Mouse (Mus musculus) thymus, postnatal 0 days (tissue): ENCODE results near the gene Capns1. TPM values are rescaled to one million over a fixed set of nuclear protein-coding genes. Genes with fewer than 3 reads are reported as not detected.

ENCODE experiments used
- DNase-seq: peaks from one replicate; pipeline ENCODE4 v3.0.0-alpha.2; 2015; ENCODE audit warnings: low spot score
- polyA plus RNA-seq: library from polyadenylated mRNA; unstranded; fragments of >200 nt; fragmentation: Nextera tagmentation; extraction: Ambion mirVana; gene quantifications from 2 replicates; pipeline ENCODE4 v1.2.1, GENCODE M21; 2015

Capns1 gene
- polyA plus RNA-seq, 1 experiment from 2014 or later, result 76.2 TPM

DNA sequence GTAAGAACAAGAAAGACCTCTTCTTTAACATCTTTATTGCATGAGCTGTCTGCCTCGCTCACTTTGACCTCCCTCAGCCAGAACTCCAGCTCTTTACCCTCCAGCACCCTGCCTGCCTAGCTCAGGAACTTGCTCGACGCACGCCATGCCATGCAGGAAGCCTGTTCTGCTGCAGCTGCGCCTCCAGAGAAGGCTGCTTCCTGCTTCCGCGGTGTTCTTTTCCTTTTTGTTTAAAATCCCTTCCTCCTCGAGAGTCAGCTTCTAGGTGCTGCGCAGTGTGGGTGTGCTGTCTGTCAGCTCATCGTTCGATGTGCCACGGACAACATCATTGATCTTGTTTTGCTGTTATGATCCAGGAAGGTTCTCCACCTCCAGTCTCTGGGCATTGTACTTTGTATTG is 22.1 kb downstream of the Capns1 start:
- peak; percentile 47 for DNase-seq

DNA sequence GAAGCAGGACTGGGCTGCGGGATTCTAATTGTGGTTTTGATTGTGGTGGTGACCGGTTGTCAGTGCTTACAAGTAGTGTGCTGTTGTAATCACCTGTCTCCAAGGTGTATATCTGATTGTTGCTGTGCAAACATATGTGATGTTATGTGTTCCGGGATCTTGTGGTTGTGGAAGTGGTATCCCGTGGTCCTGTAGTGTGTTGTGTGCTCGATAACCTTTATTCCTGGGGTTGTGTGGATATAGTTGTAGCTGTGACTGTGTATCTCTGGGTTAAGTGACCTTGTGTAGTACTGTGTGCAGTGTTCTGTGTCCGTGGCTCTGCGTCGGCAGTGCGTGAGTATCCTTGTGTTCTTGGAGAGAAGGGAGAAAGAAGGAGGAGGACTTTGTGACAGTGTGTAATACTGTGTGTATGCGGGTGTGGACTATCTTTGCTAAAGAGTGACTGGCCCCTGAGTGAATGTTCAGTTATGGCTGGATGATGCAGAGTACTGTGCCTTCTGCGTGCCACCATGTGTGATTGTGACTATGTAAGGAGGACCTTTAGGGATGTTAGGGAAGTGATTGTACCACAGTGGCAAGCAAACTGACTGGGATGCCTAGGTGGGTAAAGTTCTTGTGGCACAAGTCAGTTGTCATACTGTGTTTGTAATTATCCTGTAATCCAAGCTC is 28.2 kb downstream of the Capns1 start:
- no peak for DNase-seq

DNA sequence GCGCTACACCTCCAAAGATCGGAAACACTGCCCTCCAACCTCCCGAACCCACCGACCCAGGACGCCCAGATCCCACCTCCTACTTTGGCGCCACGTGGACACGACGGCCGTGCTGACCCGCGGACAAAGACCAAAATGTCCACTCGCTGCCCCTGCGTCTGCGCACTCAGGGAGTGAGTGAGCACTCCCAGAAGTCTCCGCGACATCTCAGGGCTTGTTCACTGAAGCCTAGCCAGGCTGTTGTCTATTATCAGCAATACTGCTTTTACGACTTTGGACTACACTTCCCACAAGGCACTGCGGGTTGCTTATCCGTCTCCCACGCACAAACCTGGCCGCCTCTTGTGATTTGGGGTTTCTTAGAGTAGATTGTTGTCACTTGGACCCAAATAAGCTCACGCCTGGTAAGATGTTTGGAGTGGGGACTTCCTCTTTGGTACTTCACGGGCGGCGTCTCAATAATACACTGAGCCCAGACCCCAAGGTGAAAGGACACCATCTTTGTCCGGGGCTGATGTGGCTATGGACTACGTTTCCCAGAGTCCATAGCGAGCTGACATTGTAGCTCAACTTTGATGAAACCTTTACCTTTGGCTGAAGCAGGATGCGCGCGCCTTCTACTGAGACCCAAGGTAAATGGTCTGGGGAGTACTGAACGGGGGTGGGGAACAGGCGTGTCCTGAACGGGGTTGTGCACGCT is 28.9 kb downstream of the Capns1 start, which contains the start of gene Zfp146:
Zfp146 (minus strand) TSS at position 168 of the 700 bp plus-strand sequence.
- peak; percentile 91 for DNase-seq

- no peak for DNase-seq
Observed at GRCm38 (mm10) chr7:30168914-30169582, 29.6 kb downstream of the Capns1 start.

DNA sequence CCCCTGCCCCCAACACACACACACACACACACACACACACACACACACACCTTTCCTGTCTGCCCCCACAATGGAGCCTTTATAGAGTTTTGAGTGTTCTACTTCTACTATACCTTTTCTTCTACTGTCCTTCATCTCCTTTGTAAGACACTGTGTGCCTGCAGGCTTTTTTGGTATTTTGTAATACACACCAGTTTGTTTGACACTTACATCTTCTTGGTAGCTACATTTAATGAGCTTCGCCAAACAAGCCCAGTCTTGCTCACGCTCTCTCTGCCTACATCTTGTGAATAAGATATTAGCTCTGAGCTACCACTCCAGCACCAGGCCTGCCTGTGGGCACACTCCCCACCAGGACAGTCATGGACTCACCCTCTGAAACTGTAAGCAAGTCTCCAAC is 33.9 kb downstream of the Capns1 start:
- no peak for DNase-seq

DNA sequence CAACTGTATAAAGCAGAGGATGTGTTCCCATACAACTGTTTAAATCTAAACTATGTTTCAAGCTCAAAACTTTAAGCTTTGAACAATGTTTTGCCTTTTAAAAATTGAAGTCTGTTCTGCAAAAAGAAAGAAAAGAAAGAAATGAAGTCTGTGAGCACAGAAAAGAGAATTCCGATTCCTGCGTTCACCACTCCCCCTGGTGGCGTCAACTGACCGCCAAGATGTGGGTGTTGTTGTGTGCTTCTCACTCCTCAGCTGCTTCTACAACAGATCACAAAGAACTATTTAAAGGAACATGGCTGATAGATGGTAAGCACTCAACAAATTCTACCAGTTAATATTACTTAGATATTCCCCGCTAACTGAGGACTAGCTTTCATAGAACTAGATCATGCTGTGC is 35.5 kb downstream of the Capns1 start:
- DNase-seq, result no peak

DNA sequence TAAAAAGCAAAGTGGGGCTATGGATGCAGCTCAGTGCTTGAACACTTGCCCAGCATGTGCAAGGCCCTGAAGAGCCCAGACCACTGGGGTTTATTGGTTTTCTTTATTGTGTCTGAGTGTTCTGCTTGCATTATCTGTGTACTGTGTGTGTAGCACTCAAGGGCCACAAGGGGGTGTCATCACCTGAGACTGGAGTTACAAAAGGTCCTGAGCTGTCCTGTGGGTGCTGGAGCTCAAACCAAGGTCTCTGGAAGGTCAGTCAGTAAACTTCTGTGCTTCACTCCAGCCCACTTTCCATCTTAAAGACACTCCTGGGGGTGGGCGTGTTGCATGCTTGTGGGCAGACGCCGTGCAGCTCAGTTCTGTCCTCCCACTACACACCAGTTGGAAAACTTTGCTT is 43.1 kb downstream of the Capns1 start:
- DNase-seq, result no peak

DNA sequence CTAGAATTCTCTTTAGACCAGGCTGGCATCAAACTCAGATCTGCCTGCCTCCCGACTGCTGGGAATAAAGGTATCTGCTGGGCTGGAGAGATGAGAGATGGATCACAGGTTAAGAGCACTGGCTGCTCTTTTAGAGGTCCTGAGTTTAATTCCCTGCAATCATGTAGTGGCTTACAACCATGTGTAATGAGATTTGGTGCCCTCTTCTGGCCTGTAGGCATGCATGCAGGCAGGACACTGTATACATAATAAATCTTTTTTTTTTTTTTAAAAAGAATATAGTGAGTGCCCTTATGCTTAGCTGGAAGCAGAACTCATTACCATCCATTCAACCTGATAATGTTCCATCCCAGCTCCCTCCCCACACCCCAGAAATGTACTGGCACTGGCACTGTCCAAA is 44.6 kb downstream of the Capns1 start:
- no peak for DNase-seq

GRCm38 (mm10) chr7:30147011-30147410 is 51.6 kb downstream of the Capns1 start:
- no peak for DNase-seq

DNA sequence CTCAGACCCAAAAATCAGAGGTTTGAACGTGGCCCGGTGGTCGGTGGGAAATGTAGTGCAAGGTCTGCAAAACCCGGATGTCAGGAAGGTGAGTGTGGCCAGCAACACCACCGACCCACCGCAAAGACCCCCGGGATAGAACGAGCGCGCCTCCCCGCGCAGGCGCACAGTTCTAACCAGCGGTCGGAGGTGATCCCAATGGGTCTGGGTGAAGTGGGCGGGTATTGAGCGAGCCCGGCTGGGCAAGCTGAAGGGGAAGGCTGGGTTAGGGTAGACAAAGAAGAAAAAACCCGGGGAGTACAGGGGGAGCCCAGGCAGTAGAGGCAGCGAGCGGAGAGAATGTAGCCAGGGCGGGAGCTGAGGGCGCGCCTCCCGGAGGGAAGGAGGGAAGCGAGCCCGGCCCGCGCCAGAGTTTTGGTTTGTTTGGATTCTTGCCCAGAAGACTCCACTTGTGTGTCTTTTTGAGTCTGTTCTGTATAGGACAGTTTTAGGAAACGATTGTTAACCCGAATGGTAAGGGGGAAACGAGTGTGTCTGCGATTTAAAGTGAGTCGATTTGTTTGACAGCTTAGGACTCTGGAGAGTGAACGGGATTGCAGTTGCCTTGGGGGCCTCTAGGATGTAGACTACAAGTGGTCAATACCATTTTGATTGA is 54.9 kb downstream of the Capns1 start:
- peak; percentile 67 for DNase-seq

- no peak for DNase-seq
Observed at GRCm38 (mm10) chr7:30143170-30143554, 55.4 kb downstream of the Capns1 start.

Other genes starting within 250 kb of the Capns1 start
- gene Zfp74, start 244.7 kb downstream of the Capns1 start, polyA plus RNA-seq, result 6.8 and 9.2 TPM in 2 replicates
- gene Zfp568, start 214.9 kb downstream of the Capns1 start, polyA plus RNA-seq, result 3.1 and 4.2 TPM in 2 replicates
- gene Zfp14, start 147.4 kb downstream of the Capns1 start, polyA plus RNA-seq, result 2.4 and 3.1 TPM in 2 replicates
- gene Zfp82, start 125.9 kb downstream of the Capns1 start, polyA plus RNA-seq, result 6.8 and 7.1 TPM in 2 replicates
- gene Gm26920, start 108.4 kb downstream of the Capns1 start, polyA plus RNA-seq, result 1.3 and 1.4 TPM in 2 replicates
- 9.2 and 10.6 TPM in 2 replicates for gene Zfp566, start 108.3 kb downstream of the Capns1 start, polyA plus RNA-seq
- 59.0 and 59.7 TPM in 2 replicates for gene Zfp260, start 104.0 kb downstream of the Capns1 start, polyA plus RNA-seq
- gene Zfp382, start 76.9 kb downstream of the Capns1 start, polyA plus RNA-seq, result 10.9 and 13.6 TPM in 2 replicates
- gene Zfp146, start 29.1 kb downstream of the Capns1 start, polyA plus RNA-seq, result 7.6 and 9.6 TPM in 2 replicates
- 9.2 and 11.6 TPM in 2 replicates for gene Cox7a1, start 14.7 kb downstream of the Capns1 start, polyA plus RNA-seq
- gene Polr2i, start 33.1 kb upstream of the Capns1 start, polyA plus RNA-seq, result 134 and 137 TPM in 2 replicates
- 149 and 155 TPM in 2 replicates for gene Tbcb, start 33.5 kb upstream of the Capns1 start, polyA plus RNA-seq
- gene Ovol3, start 36.9 kb upstream of the Capns1 start, polyA plus RNA-seq, result 0.26 and 0.78 TPM in 2 replicates
- gene Thap8, start 81.3 kb upstream of the Capns1 start, polyA plus RNA-seq, result 0.19 and 0.23 TPM in 2 replicates
- gene Wdr62, start 81.6 kb upstream of the Capns1 start, polyA plus RNA-seq, result 6.4 and 7.8 TPM in 2 replicates
- 1.2 and 1.9 TPM in 2 replicates for gene Clip3, start 92.9 kb upstream of the Capns1 start, polyA plus RNA-seq
- gene Alkbh6, start 109.9 kb upstream of the Capns1 start, polyA plus RNA-seq, result 71.3 and 71.8 TPM in 2 replicates
- gene Syne4, start 116.0 kb upstream of the Capns1 start, polyA plus RNA-seq, result 7.6 and 9.5 TPM in 2 replicates
- 0.68 and 2.0 TPM in 2 replicates for gene E130208F15Rik, start 122.9 kb upstream of the Capns1 start, polyA plus RNA-seq
- gene Sdhaf1, start 125.1 kb upstream of the Capns1 start, polyA plus RNA-seq, result 19.0 and 22.7 TPM in 2 replicates
- gene Lrfn3, start 164.0 kb upstream of the Capns1 start, polyA plus RNA-seq, result 0.14 and 0.18 TPM in 2 replicates
- 112 and 116 TPM in 2 replicates for gene Tyrobp, start 214.9 kb upstream of the Capns1 start, polyA plus RNA-seq
- 110 and 139 TPM in 2 replicates for gene Hcst, start 221.0 kb upstream of the Capns1 start, polyA plus RNA-seq
- gene Nfkbid, start 222.9 kb upstream of the Capns1 start, polyA plus RNA-seq, result 20.2 and 20.3 TPM in 2 replicates
- 1.3 and 2.8 TPM in 2 replicates for gene Aplp1, start 246.7 kb upstream of the Capns1 start, polyA plus RNA-seq